Mouse (Mus musculus): Measurements from ENCODE around the gene Zfp592. TPM values are rescaled to one million over a fixed set of nuclear protein-coding genes. Genes with fewer than 3 reads are reported as not detected.

Zfp592 gene
- total and polyA plus RNA-seq, 2 experiments from 2014 or later, result 4.4 to 25.6 TPM

- Histone ChIP-seq H3K9ac (replicated peaks; ENCODE audit: low read length, poor library complexity, severe bottlenecking) (no peak overlapping the region), H3K4me1 (ENCODE audit: insufficient read depth, low read length) (no peaks in the 10 kb centered on the region), H3K4me2 (ENCODE audit: low read depth, low read length, poor library complexity, severe bottlenecking) (no peak overlapping the region), H3K27me3 (ENCODE audit: insufficient read depth, low read length) (no peaks in the 10 kb centered on the region), H3K27ac (ENCODE audit: low read depth, low read length) (no peak overlapping the region), H3K36me3 (ENCODE audit: insufficient read depth, low read length) (no peaks in the 10 kb centered on the region), H3K4me3 (ENCODE audit: low read depth, low read length) (no peak overlapping the region), H3K9me3 (ENCODE audit: low read length) (no peaks in the 10 kb centered on the region)
- no peak for TF ChIP-seq CTCF (IDR thresholded peaks at IDR 0.05)
- no peak for DNase-seq (ENCODE audit: low spot score)
- no peak for ATAC-seq (ENCODE audit: low FRiP score)
- WGBS, result 82% methylated on average over 6 of the region's 6 CpGs
These were observed 64.6 kb downstream of the Zfp592 start for GRCm38 (mm10) chr7:81057901-81058711.

GRCm38 (mm10) chr7:81058712-81059154 lies 65.3 kb downstream of the Zfp592 start:
- TF ChIP-seq CTCF (IDR thresholded peaks at IDR 0.05), result no peak
- DNase-seq (ENCODE audit: low spot score) (no peak), ATAC-seq (ENCODE audit: low FRiP score) (no peak)
- Histone ChIP-seq H3K9me3 (ENCODE audit: low read length) (no peaks in the 10 kb centered on the region), H3K36me3 (ENCODE audit: insufficient read depth, low read length) (no peaks in the 10 kb centered on the region), H3K9ac (replicated peaks; ENCODE audit: low read length, poor library complexity, severe bottlenecking) (no peak overlapping the region), H3K27ac (ENCODE audit: low read depth, low read length) (no peak overlapping the region), H3K4me2 (ENCODE audit: low read depth, low read length, poor library complexity, severe bottlenecking) (no peak overlapping the region), H3K4me1 (ENCODE audit: insufficient read depth, low read length) (no peaks in the 10 kb centered on the region), H3K4me3 (ENCODE audit: low read depth, low read length) (no peak overlapping the region), H3K27me3 (ENCODE audit: insufficient read depth, low read length) (no peaks in the 10 kb centered on the region)
- WGBS, result 75% methylated on average over 9 of the region's 9 CpGs

GRCm38 (mm10) chr7:81059388-81059787 lies 65.9 kb downstream of the Zfp592 start:
- DNase-seq (ENCODE audit: low spot score), result peak; percentile 42
- no peak for ATAC-seq (ENCODE audit: low FRiP score)
- 73% methylated on average over 5 of the region's 5 CpGs for WGBS
- Histone ChIP-seq H3K36me3 (ENCODE audit: insufficient read depth, low read length) (no peaks in the 10 kb centered on the region), H3K4me1 (ENCODE audit: insufficient read depth, low read length) (no peaks in the 10 kb centered on the region), H3K9ac (replicated peaks; ENCODE audit: low read length, poor library complexity, severe bottlenecking) (no peak overlapping the region), H3K4me2 (ENCODE audit: low read depth, low read length, poor library complexity, severe bottlenecking) (no peak overlapping the region), H3K27me3 (ENCODE audit: insufficient read depth, low read length) (no peaks in the 10 kb centered on the region), H3K27ac (ENCODE audit: low read depth, low read length) (no peak overlapping the region), H3K4me3 (ENCODE audit: low read depth, low read length) (no peak overlapping the region), H3K9me3 (ENCODE audit: low read length) (no peaks in the 10 kb centered on the region)
- TF ChIP-seq CTCF (IDR thresholded peaks at IDR 0.05), result no peak

DNA sequence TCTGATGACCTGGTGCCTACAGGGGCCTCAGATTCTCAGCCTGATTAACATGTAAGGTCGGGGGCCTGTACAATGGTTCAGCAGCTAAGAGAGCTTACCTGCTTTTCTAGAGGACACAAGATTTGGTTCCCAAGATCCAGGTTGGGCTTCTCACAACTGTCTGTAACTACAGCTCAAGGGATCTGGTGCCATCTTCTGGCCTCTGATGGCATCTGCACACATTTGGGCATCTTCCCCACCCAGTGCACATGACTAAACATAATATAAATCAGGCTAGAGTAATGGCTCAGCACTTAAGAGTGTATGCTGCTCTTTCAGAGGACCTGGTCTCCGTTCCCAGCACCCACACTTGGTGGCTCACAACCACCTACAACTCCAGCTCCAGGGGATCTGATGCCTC lies 67.4 kb downstream of the Zfp592 start:
- H3K27me3 ChIP-seq (ENCODE audit: insufficient read depth, low read length), result no peaks in the 10 kb centered on the region
- ATAC-seq (ENCODE audit: low FRiP score) (no peak), DNase-seq (ENCODE audit: low spot score) (peak; percentile 9)
- H3K9me3 ChIP-seq (ENCODE audit: low read length), result no peaks in the 10 kb centered on the region
- no peaks in the 10 kb centered on the region for H3K36me3 ChIP-seq (ENCODE audit: insufficient read depth, low read length)
- no peak overlapping the region for H3K4me2 ChIP-seq (ENCODE audit: low read depth, low read length, poor library complexity, severe bottlenecking)
- H3K4me3 ChIP-seq (ENCODE audit: low read depth, low read length), result no peak overlapping the region
- H3K9ac ChIP-seq (replicated peaks; ENCODE audit: low read length, poor library complexity, severe bottlenecking), result no peak overlapping the region
- peak; percentile 45 for TF ChIP-seq CTCF (IDR thresholded peaks at IDR 0.05)
- H3K4me1 ChIP-seq (ENCODE audit: insufficient read depth, low read length), result no peaks in the 10 kb centered on the region
- H3K27ac ChIP-seq (ENCODE audit: low read depth, low read length), result no peak overlapping the region
- 83% methylated on average over 2 of the region's 2 CpGs for WGBS

DNA sequence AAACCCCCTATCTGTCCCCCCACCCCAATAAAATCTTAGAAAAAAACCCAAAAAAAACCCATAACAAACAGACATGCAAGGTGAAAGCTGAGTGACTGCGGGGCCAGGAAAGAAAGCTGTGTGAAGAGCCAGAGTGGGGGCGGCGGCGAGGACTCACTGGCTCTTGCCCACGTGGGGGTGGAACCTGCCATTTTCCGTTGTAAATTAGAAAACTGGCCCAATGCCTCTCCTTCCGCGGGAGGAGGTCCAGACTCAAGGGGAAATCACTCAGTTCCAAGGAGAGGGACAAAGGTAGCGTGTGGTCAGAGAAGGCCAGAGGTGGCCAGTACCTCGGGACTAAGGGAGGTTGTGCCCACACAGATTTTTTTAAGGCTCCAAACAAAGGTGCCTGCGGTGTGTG lies 68.5 kb downstream of the Zfp592 start:
- DNase-seq (ENCODE audit: low spot score) (no peak), ATAC-seq (ENCODE audit: low FRiP score) (no peak)
- TF ChIP-seq CTCF (IDR thresholded peaks at IDR 0.05), result no peak
- no peak overlapping the region for H3K27ac ChIP-seq (ENCODE audit: low read depth, low read length)
- no peak overlapping the region for H3K4me3 ChIP-seq (ENCODE audit: low read depth, low read length)
- H3K36me3 ChIP-seq (ENCODE audit: insufficient read depth, low read length), result no peaks in the 10 kb centered on the region
- no peak overlapping the region for H3K9ac ChIP-seq (replicated peaks; ENCODE audit: low read length, poor library complexity, severe bottlenecking)
- no peaks in the 10 kb centered on the region for H3K27me3 ChIP-seq (ENCODE audit: insufficient read depth, low read length)
- WGBS, result 81% methylated on average over 11 of the region's 11 CpGs
- H3K4me2 ChIP-seq (ENCODE audit: low read depth, low read length, poor library complexity, severe bottlenecking), result no peak overlapping the region
- no peaks in the 10 kb centered on the region for H3K4me1 ChIP-seq (ENCODE audit: insufficient read depth, low read length)
- no peaks in the 10 kb centered on the region for H3K9me3 ChIP-seq (ENCODE audit: low read length)

GRCm38 (mm10) chr7:81063332-81063731 lies 69.9 kb downstream of the Zfp592 start:
- H3K4me3 ChIP-seq (ENCODE audit: low read depth, low read length), result no peak overlapping the region
- DNase-seq (ENCODE audit: low spot score) (no peak), ATAC-seq (ENCODE audit: low FRiP score) (no peak)
- no peaks in the 10 kb centered on the region for H3K27me3 ChIP-seq (ENCODE audit: insufficient read depth, low read length)
- no peak overlapping the region for H3K4me2 ChIP-seq (ENCODE audit: low read depth, low read length, poor library complexity, severe bottlenecking)
- no peak overlapping the region for H3K9ac ChIP-seq (replicated peaks; ENCODE audit: low read length, poor library complexity, severe bottlenecking)
- H3K9me3 ChIP-seq (ENCODE audit: low read length), result no peaks in the 10 kb centered on the region
- H3K4me1 ChIP-seq (ENCODE audit: insufficient read depth, low read length), result no peaks in the 10 kb centered on the region
- H3K36me3 ChIP-seq (ENCODE audit: insufficient read depth, low read length), result no peaks in the 10 kb centered on the region
- no peak for TF ChIP-seq CTCF (IDR thresholded peaks at IDR 0.05)
- WGBS, result 56% methylated on average over 9 of the region's 9 CpGs
- no peak overlapping the region for H3K27ac ChIP-seq (ENCODE audit: low read depth, low read length)
